Mouse (Mus musculus) heart, embryonic 12.5 days (tissue): ENCODE data around the gene Gm5148. TPM values are rescaled to one million over a fixed set of nuclear protein-coding genes. Genes with fewer than 3 reads are reported as not detected.

Experiments
- ATAC-seq: fragments of 200-750 bp; cut with Nextera tagmentation; 2 replicates; pipeline ENCODE4 v1.8.0; 2017; ENCODE audit warnings: moderate TSS enrichment, moderate library complexity; ENCODE audit not compliant: insufficient number of reproducible peaks, low FRiP score
- H3K27ac ChIP-seq: fragments of 300-500 bp; sonication (generic); 2 replicates; pipeline ENCODE4 v1.5.1; 2016; ENCODE audit warnings: mild to moderate bottlenecking, moderate library complexity; ENCODE audit not compliant: poor library complexity, severe bottlenecking
- H3K27me3 ChIP-seq: fragments of 300-500 bp; sonication (generic); replicated peaks from 2 replicates; pipeline ENCODE4 v1.6.1; 2016; ENCODE audit warnings: mild to moderate bottlenecking, moderate library complexity
- H3K36me3 ChIP-seq: fragments of 300-500 bp; sonication (generic); 2 replicates; pipeline ENCODE4 v1.6.1; 2016; ENCODE audit warnings: mild to moderate bottlenecking, moderate library complexity
- H3K4me1 ChIP-seq: fragments of 300-500 bp; sonication (generic); replicated peaks from 2 replicates; pipeline ENCODE4 v1.6.1; 2016; ENCODE audit warnings: mild to moderate bottlenecking
- H3K4me2 ChIP-seq: fragments of 300-500 bp; sonication (generic); 2 replicates; pipeline ENCODE4 v1.6.1; 2016; ENCODE audit warnings: mild to moderate bottlenecking, moderate library complexity
- H3K4me3 ChIP-seq: fragments of 300-500 bp; sonication (generic); 2 replicates; pipeline ENCODE4 v1.5.1; 2016; ENCODE audit warnings: mild to moderate bottlenecking
- H3K9ac ChIP-seq: fragments of 300-500 bp; sonication (generic); 2 replicates; pipeline ENCODE4 v1.6.1; 2016; ENCODE audit warnings: mild to moderate bottlenecking, moderate library complexity
- H3K9me3 ChIP-seq: fragments of 300-500 bp; sonication (generic); replicated peaks from 2 replicates; pipeline ENCODE4 v1.6.1; 2016; ENCODE audit warnings: mild to moderate bottlenecking, moderate library complexity
- WGBS: fragments of 180-500 bp; shearing (Covaris S2); methylation state at CpG from one replicate; pipeline ENCODE4 v1.1.7; 2016; 5-methylcytosine and 5-hydroxymethylcytosine counted together
- polyA plus RNA-seq: library from polyadenylated mRNA; unstranded; fragments of >200 nt; fragmentation: Nextera tagmentation; extraction: Ambion mirVana; gene quantifications from 2 replicates; pipeline ENCODE4 v1.2.1, GENCODE M21; 2016

The Gm5148 gene
- polyA plus RNA-seq, 1 experiment from 2014 or later: 1.5 TPM

DNA sequence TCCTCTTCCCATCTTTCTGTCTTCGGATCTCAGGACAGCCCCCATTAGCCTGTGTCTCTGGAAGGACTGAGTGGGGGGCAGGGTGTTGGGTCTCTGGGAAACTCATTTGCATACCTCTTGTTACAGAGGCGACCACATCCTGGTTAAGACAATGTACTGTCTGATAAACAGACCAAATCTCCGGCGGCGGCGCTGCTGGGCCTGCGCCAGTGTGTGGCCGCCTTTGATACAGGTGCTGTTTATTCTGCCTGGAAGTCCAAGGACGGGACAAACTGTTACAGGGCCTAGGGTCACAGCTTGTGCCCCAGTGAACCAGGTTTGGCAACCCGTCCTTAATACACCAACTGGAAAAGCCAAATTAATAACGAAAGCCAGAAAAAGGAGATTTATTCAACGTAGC is 33.8 kb upstream of the Gm5148 start:
- Histone ChIP-seq H3K4me1 (peaks cover 9% of the 10 kb centered on the region), H3K27ac (no peak overlapping the region), H3K9me3 (0 out of 2 replicates have a peak, but pooled peaks cover 4% of the 10 kb centered on the region), H3K36me3 (no peaks in the 10 kb centered on the region), H3K9ac (no peak overlapping the region), H3K4me3 (peak overlapping the region; percentile 17), H3K27me3 (no peaks in the 10 kb centered on the region), H3K4me2 (peak overlapping the region; percentile 59)
- WGBS: 4% methylated on average over 12 of the region's 12 CpGs
- peak; percentile 65; the same call in 1 of the 2 replicates for ATAC-seq

DNA sequence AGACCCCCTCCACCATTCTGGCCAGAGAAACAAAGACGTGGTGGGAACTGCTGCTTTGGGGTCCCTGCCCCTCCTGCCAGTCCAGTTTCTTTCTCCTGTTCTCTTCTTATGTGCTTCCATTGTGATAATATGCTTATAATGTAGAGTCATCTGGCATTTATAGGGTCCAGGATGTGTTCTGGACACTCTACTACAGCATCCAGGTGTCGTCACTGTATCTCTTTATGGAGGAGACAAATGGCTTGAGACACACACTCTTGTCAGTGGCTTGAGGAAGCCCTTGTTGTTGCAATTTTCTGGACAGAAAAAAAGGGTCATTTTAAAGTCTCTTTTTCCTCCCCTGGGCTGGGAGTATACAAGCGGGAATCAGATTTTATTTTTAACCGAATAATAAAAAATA is 33.3 kb upstream of the Gm5148 start:
- ATAC-seq: 0 out of 2 replicates have a peak, but pooled peaks have one; percentile 37
- Histone ChIP-seq H3K27me3 (no peaks in the 10 kb centered on the region), H3K4me2 (no peak overlapping the region), H3K27ac (no peak overlapping the region), H3K9ac (no peak overlapping the region), H3K4me1 (peaks cover 9% of the 10 kb centered on the region), H3K4me3 (no peak overlapping the region), H3K36me3 (no peaks in the 10 kb centered on the region), H3K9me3 (0 out of 2 replicates have a peak, but pooled peaks cover 4% of the 10 kb centered on the region)
- 33% methylated on average over 4 of the region's 4 CpGs for WGBS

GRCm38 (mm10) chr3:37756005-37756404 is 31.7 kb upstream of the Gm5148 start:
- Histone ChIP-seq H3K4me2 (no peak overlapping the region), H3K4me1 (peaks cover 9% of the 10 kb centered on the region), H3K27ac (no peak overlapping the region), H3K9ac (no peak overlapping the region), H3K36me3 (no peaks in the 10 kb centered on the region), H3K9me3 (0 out of 2 replicates have a peak, but pooled peaks cover 4% of the 10 kb centered on the region), H3K27me3 (no peaks in the 10 kb centered on the region), H3K4me3 (no peak overlapping the region)
- WGBS: 53% methylated on average over 2 of the region's 2 CpGs
- no peak for ATAC-seq

DNA sequence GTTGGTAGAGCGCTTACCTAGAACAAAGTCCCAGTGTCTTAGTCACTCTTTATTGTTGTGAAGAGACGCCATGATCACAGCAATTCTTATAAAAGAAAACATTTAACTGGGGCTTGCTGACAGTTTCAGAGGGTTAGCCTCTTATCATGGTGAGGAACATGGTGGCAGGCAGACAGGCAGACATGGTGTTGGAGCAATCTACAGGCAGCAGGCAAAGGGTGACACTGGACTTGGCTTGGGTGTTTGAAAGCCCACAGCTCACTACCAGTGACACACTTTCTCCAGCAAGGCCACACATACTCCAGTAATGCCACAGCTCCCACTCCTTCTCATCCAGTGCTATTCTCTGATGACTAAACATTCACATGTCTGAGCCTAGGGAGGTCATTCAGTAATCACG is 30.3 kb upstream of the Gm5148 start:
- Histone ChIP-seq H3K4me1 (peaks cover 9% of the 10 kb centered on the region), H3K4me3 (no peak overlapping the region), H3K27ac (no peak overlapping the region), H3K27me3 (no peaks in the 10 kb centered on the region), H3K4me2 (no peak overlapping the region), H3K9me3 (0 out of 2 replicates have a peak, but pooled peaks cover 4% of the 10 kb centered on the region), H3K36me3 (no peaks in the 10 kb centered on the region), H3K9ac (no peak overlapping the region)
- 84% methylated on average over 3 of the region's 3 CpGs for WGBS
- no peak for ATAC-seq

GRCm38 (mm10) chr3:37753148-37753547 is 28.9 kb upstream of the Gm5148 start:
- Histone ChIP-seq H3K4me1 (peaks cover 2% of the 10 kb centered on the region), H3K4me3 (no peak overlapping the region), H3K36me3 (no peaks in the 10 kb centered on the region), H3K4me2 (no peak overlapping the region), H3K27ac (no peak overlapping the region), H3K9ac (no peak overlapping the region), H3K9me3 (no peaks in the 10 kb centered on the region), H3K27me3 (no peaks in the 10 kb centered on the region)
- no peak for ATAC-seq
- 69% methylated on average over 3 of the region's 3 CpGs for WGBS

DNA sequence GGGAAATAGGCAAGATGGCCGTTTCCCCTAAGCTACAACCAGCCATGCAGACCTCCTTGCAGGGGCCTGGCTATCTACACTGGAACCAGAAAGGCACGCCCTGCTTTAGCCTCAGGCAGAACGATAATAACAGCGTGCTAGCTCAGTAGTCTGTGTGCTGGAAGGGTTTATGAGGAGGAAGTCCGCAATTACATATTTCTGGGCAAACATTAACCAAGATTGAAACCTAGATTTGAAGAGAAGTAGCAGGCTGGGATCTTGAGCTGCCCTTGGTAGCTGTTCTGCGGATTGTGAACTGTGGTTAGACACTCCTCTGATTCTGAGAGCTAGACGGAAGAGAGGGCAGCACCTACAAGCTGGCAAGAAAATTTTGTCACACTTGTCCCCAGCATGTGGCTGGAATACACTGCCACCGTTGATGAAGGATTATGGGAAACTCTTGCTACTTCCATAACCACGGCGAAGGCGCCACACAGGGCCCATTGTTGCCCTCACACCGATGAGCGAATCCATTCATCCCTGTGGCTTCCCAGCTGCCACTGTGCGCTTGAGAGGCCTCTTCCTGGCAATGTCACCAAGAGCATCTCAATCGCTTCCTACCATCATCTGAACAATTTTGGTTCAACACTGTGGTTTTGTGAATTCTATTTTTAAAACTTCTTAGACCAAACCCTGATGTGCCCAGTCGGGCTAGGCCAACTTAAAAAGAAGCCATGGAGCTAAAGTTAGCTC is 23.9 kb upstream of the Gm5148 start:
- WGBS: 76% methylated on average over 16 of the region's 16 CpGs
- no peak for ATAC-seq
- no peaks in the 10 kb centered on the region for H3K4me1 ChIP-seq
- no peaks in the 10 kb centered on the region for H3K27me3 ChIP-seq
- H3K27ac ChIP-seq: no peak overlapping the region
- no peak overlapping the region for H3K9ac ChIP-seq
- no peak overlapping the region for H3K4me2 ChIP-seq
- no peaks in the 10 kb centered on the region for H3K36me3 ChIP-seq
- H3K4me3 ChIP-seq: no peak overlapping the region
- H3K9me3 ChIP-seq: no peaks in the 10 kb centered on the region

- no peak overlapping the region for H3K4me3 ChIP-seq
- H3K27me3 ChIP-seq: no peaks in the 10 kb centered on the region; the same call in 1 of the 2 replicates
- no peak overlapping the region for H3K4me2 ChIP-seq
- H3K4me1 ChIP-seq: no peaks in the 10 kb centered on the region
- no peaks in the 10 kb centered on the region for H3K9me3 ChIP-seq
- no peaks in the 10 kb centered on the region for H3K36me3 ChIP-seq
- WGBS: 75% methylated on average over 9 of the region's 9 CpGs
- ATAC-seq: no peak
- H3K27ac ChIP-seq: no peak overlapping the region
- H3K9ac ChIP-seq: no peak overlapping the region
Measured at GRCm38 (mm10) chr3:37747258-37748001, 23.1 kb upstream of the Gm5148 start.

DNA sequence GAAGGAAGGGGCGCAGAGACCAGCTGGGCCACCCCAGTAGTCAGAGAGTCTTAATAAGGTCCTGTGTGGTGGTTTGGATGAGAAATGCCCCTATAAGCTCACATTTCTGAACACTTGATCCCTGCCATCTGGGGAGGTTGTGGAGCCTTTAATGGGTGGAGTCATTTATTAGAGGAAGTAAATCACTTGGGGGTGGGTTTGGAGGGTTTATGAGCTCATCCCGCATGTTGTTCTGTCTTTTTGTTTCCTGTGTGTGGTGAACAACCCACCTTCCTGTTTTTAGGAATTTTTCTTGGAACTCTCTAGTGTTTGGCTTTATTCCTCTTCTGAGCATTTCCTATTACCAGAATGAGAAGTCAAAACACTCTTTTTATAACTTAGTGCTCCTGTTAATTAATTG is 19.8 kb upstream of the Gm5148 start:
- no peak overlapping the region for H3K4me2 ChIP-seq
- H3K4me3 ChIP-seq: no peak overlapping the region
- ATAC-seq: no peak
- WGBS: 70% methylated on average over 2 of the region's 2 CpGs
- H3K9ac ChIP-seq: no peak overlapping the region
- no peaks in the 10 kb centered on the region for H3K9me3 ChIP-seq
- H3K36me3 ChIP-seq: no peaks in the 10 kb centered on the region
- H3K27ac ChIP-seq: no peak overlapping the region
- H3K4me1 ChIP-seq: no peaks in the 10 kb centered on the region
- H3K27me3 ChIP-seq: peaks cover 3% of the 10 kb centered on the region; the same call in 1 of the 2 replicates

DNA sequence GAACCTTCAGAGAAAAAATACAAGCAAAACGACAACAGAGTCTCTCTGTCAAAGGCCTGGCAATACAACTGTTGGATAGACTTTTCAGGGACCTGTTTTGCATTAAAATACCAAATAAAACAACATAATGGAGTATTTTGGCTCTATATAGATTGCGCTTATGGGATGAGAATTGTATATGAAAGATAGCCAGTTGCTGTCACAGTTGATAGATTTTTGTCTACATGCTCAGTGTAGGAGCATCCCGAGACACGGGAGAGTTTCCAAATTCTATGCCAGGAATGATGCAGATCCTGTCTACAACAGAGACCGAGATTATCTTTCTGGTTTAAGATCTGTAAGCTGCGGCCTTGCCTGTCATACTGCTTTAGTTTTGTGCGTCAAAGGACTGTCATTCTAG is 15.7 kb upstream of the Gm5148 start:
- no peak overlapping the region for H3K4me2 ChIP-seq
- ATAC-seq: no peak
- peaks cover 3% of the 10 kb centered on the region; the same call in 1 of the 2 replicates for H3K27me3 ChIP-seq
- peaks cover 20% of the 10 kb centered on the region for H3K4me1 ChIP-seq
- no peak overlapping the region for H3K27ac ChIP-seq
- no peaks in the 10 kb centered on the region for H3K36me3 ChIP-seq
- WGBS: 88% methylated on average over 7 of the region's 7 CpGs
- no peaks in the 10 kb centered on the region for H3K9me3 ChIP-seq
- no peak overlapping the region for H3K4me3 ChIP-seq
- H3K9ac ChIP-seq: no peak overlapping the region

DNA sequence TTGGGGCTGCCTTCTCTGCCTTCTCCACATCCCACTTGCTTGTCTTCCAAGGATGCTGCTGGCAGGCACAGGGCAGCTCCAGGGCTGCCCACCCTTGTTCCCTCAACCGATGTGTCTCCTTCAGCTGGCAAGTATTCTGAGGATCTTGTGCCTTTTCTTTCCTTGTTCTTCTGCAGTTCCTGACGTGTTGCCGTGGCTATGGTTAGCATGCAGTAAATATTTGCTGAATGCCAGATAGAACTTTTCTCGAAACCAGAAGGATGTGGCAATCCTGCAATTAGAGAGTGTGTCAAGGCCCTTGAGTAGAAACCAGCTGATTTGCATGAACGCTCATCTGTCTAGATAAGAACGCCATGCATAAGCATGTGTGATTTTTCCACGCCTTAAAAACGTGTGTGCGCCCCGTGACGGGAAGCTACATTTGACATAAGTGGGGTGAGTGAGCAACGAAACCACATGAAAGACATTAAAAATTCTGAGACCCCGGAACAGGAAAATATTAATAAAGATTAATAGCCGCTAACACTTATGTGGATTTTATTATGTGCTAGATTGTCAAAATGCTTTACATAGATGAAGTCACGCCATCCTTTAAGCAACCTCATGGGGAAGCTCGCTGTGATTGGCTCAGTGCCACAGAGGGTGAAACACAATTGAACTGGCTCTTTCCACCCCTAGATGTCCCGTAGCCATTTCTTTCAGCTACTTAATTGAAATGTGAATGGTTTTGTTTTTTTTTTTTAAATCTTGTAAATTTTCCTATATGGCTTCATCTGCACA is 14.1 kb upstream of the Gm5148 start:
- H3K4me2 ChIP-seq: no peak overlapping the region
- peaks cover 3% of the 10 kb centered on the region; the same call in 1 of the 2 replicates for H3K27me3 ChIP-seq
- WGBS: 86% methylated on average over 17 of the region's 17 CpGs
- H3K9ac ChIP-seq: no peak overlapping the region
- H3K36me3 ChIP-seq: no peaks in the 10 kb centered on the region
- H3K27ac ChIP-seq: peak overlapping the region; percentile 65
- H3K9me3 ChIP-seq: no peaks in the 10 kb centered on the region
- H3K4me3 ChIP-seq: no peak overlapping the region
- H3K4me1 ChIP-seq: peaks cover 20% of the 10 kb centered on the region
- no peak for ATAC-seq

- H3K4me3 ChIP-seq: no peak overlapping the region
- no peak overlapping the region for H3K4me2 ChIP-seq
- no peaks in the 10 kb centered on the region for H3K9me3 ChIP-seq
- H3K36me3 ChIP-seq: no peaks in the 10 kb centered on the region
- 27% methylated on average over 6 of the region's 6 CpGs for WGBS
- no peak overlapping the region for H3K9ac ChIP-seq
- H3K27me3 ChIP-seq: peaks cover 3% of the 10 kb centered on the region; the same call in 1 of the 2 replicates
- 0 out of 2 replicates have a peak overlapping the region, but pooled peaks have one; percentile 7 for H3K27ac ChIP-seq
- ATAC-seq: peak; percentile 63; the same call in 1 of the 2 replicates
- peaks cover 20% of the 10 kb centered on the region for H3K4me1 ChIP-seq
Measured at GRCm38 (mm10) chr3:37737407-37737806, 13.1 kb upstream of the Gm5148 start.
